Mouse (Mus musculus) spleen, adult 2 months (tissue): ENCODE data around the gene Gm21987. TPM values are rescaled to one million over a fixed set of nuclear protein-coding genes. Genes with fewer than 3 reads are reported as not detected.

ENCODE experiments used
- DNase-seq, 2 experiments: peaks; one replicate each; pipeline versions ENCODE4 v3.0.0 to v3.0.0-alpha.2; 2012 to 2021; ENCODE audit warnings: low spot score in 2 of 2, low read depth in 1 of 2
- H3K27ac ChIP-seq: fragments of 200-500 bp; 2 replicates; pipeline ENCODE4 v1.5.1; 2012; ENCODE audit warnings: low read length, inconsistent platforms; ENCODE audit not compliant: insufficient read depth
- H3K27me3 ChIP-seq: fragments of 200-500 bp; 2 replicates; pipeline ENCODE4 v1.6.1; 2012; ENCODE audit warnings: mild to moderate bottlenecking, moderate library complexity, low read length, inconsistent platforms; ENCODE audit not compliant: control insufficient read depth, insufficient read depth
- H3K36me3 ChIP-seq: fragments of 200-500 bp; 2 replicates; pipeline ENCODE4 v1.6.1; 2012; ENCODE audit warnings: mild to moderate bottlenecking, low read length, inconsistent platforms; ENCODE audit not compliant: control insufficient read depth, insufficient read depth
- H3K4me1 ChIP-seq: fragments of 200-500 bp; 2 replicates; pipeline ENCODE4 v1.6.1; 2011; ENCODE audit warnings: inconsistent platforms; ENCODE audit not compliant: control insufficient read depth, insufficient read depth, insufficient read length
- H3K4me3 ChIP-seq: fragments of 200-500 bp; 2 replicates; pipeline ENCODE4 v1.5.1; 2011; ENCODE audit warnings: mild to moderate bottlenecking, inconsistent platforms; ENCODE audit not compliant: insufficient read depth, insufficient read length; ENCODE audit errors: extremely low read depth
- CTCF ChIP-seq: fragments of 200-500 bp; IDR thresholded peaks from 2 replicates; pipeline ENCODE4 v1.5.1; 2011; ENCODE audit warnings: mild to moderate bottlenecking, inconsistent platforms; ENCODE audit not compliant: insufficient read depth, insufficient read length, insufficient replicate concordance; ENCODE audit errors: extremely low read depth
- POLR2A ChIP-seq: fragments of 200-500 bp; IDR thresholded peaks from 2 replicates; pipeline ENCODE4 v1.6.1; 2011; ENCODE audit warnings: low read depth, low read length, inconsistent platforms
- WGBS: fragments of 180-500 bp; shearing (Covaris S2); methylation state at CpG from one replicate; pipeline ENCODE4 v1.1.7; 2018; 5-methylcytosine and 5-hydroxymethylcytosine counted together
- polyA plus RNA-seq: library from polyadenylated mRNA; depleted of rRNA; stranded (reverse); fragments of >200 nt; gene quantifications from 2 replicates; pipeline ENCODE4 v1.2.3, GENCODE M21; 2012

Gene Gm21987
- polyA plus RNA-seq, 1 experiment, result not detected

- H3K27me3 ChIP-seq, result no peaks in the 10 kb centered on the region
- peaks cover 3% of the 10 kb centered on the region; the same call in 1 of the 2 replicates for H3K4me1 ChIP-seq
- no peak for DNase-seq
- no peak overlapping the region for H3K4me3 ChIP-seq
- WGBS, result 77% methylated on average over 5 of the region's 5 CpGs
- H3K27ac ChIP-seq, result no peak overlapping the region
- peaks cover 27% of the 10 kb centered on the region for H3K36me3 ChIP-seq
- TF ChIP-seq POLR2A (no peak), CTCF (no peak)
Measured at GRCm38 (mm10) chr16:38354185-38354913, 7.5 kb downstream of the Gm21987 start.

GRCm38 (mm10) chr16:38358256-38358812 lies 11.5 kb downstream of the Gm21987 start:
- H3K4me1 ChIP-seq, result no peaks in the 10 kb centered on the region
- peaks cover 9% of the 10 kb centered on the region; the same call in 1 of the 2 replicates for H3K36me3 ChIP-seq
- TF ChIP-seq POLR2A (no peak), CTCF (no peak)
- WGBS, result 80% methylated on average over 6 of the region's 6 CpGs
- no peaks in the 10 kb centered on the region for H3K27me3 ChIP-seq
- no peak overlapping the region for H3K27ac ChIP-seq
- H3K4me3 ChIP-seq, result no peak overlapping the region
- DNase-seq, result no peak

GRCm38 (mm10) chr16:38359241-38359640 lies 12.4 kb downstream of the Gm21987 start:
- no peak overlapping the region for H3K4me3 ChIP-seq
- H3K27me3 ChIP-seq, result no peaks in the 10 kb centered on the region
- 97% methylated on average over 2 of the region's 2 CpGs for WGBS
- no peaks in the 10 kb centered on the region for H3K4me1 ChIP-seq
- H3K36me3 ChIP-seq, result peaks cover 7% of the 10 kb centered on the region; the same call in 1 of the 2 replicates
- TF ChIP-seq CTCF, result no peak
- TF ChIP-seq POLR2A, result no peak
- DNase-seq, result no peak
- no peak overlapping the region for H3K27ac ChIP-seq

- Histone ChIP-seq H3K27ac (no peak overlapping the region), H3K4me3 (no peak overlapping the region), H3K27me3 (no peaks in the 10 kb centered on the region), H3K36me3 (peaks cover 6% of the 10 kb centered on the region; the same call in 1 of the 2 replicates), H3K4me1 (no peaks in the 10 kb centered on the region)
- TF ChIP-seq POLR2A (no peak), CTCF (no peak)
- 71% methylated on average over 3 of the region's 3 CpGs for WGBS
- DNase-seq, result no peak
Measured at GRCm38 (mm10) chr16:38359857-38360256, 13.0 kb downstream of the Gm21987 start.

- no peak overlapping the region for H3K27ac ChIP-seq
- WGBS, result 72% methylated on average over 2 of the region's 2 CpGs
- no peaks in the 10 kb centered on the region for H3K27me3 ChIP-seq
- TF ChIP-seq POLR2A (no peak), CTCF (no peak)
- H3K36me3 ChIP-seq, result peaks cover 5% of the 10 kb centered on the region; the same call in 1 of the 2 replicates
- no peaks in the 10 kb centered on the region for H3K4me1 ChIP-seq
- no peak for DNase-seq
- H3K4me3 ChIP-seq, result no peak overlapping the region
Measured at GRCm38 (mm10) chr16:38360317-38360716, 13.5 kb downstream of the Gm21987 start.

GRCm38 (mm10) chr16:38361933-38362332 lies 15.1 kb downstream of the Gm21987 start, which contains the start of gene Popdc2:
Popdc2 (plus strand) TSS chr16:38362209.
- H3K36me3 ChIP-seq, result no peaks in the 10 kb centered on the region; the same call in 1 of the 2 replicates
- no peak within 1 kb of the TSS for H3K27ac ChIP-seq
- DNase-seq, result no peak
- no peaks in the 10 kb centered on the region for H3K27me3 ChIP-seq
- 79% methylated on average over 10 of the region's 10 CpGs for WGBS
- TF ChIP-seq CTCF (no peak), POLR2A (no peak)
- H3K4me1 ChIP-seq, result no peaks in the 10 kb centered on the region
- no peak within 1 kb of the TSS for H3K4me3 ChIP-seq
